Mouse (Mus musculus) cerebellum, adult 2 months (tissue): ENCODE measurements at regions not wholly inside any gene's neighbourhood (a gene's known extent, or its start where the extent isn't known, plus 50 kb on each side); places are given as distances from the start of the nearest gene placed in this dataset.

Source experiments
- DNase-seq, 2 experiments: peaks; one replicate each; pipeline ENCODE4 v3.0.0; 2021
- H3K27ac ChIP-seq: fragments of 200-500 bp; 2 replicates; pipeline ENCODE4 v1.5.1; 2012; ENCODE audit warnings: low read length, control low read depth, inconsistent platforms; ENCODE audit not compliant: insufficient read depth
- H3K27me3 ChIP-seq: fragments of 200-500 bp; 2 replicates; pipeline ENCODE4 v1.6.1; 2012; ENCODE audit warnings: inconsistent platforms, mild to moderate bottlenecking, low read length, moderate library complexity; ENCODE audit not compliant: control insufficient read depth, insufficient read depth
- H3K4me1 ChIP-seq: fragments of 200-500 bp; 2 replicates; pipeline ENCODE4 v1.6.1; 2011; ENCODE audit warnings: low read length; ENCODE audit not compliant: control insufficient read depth, insufficient read depth
- H3K4me3 ChIP-seq: fragments of 200-500 bp; replicated peaks from 2 replicates; pipeline ENCODE3; 2011; ENCODE audit warnings: mild to moderate bottlenecking, low read depth, low read length, control low read depth; ENCODE audit not compliant: insufficient read depth
- CTCF ChIP-seq: fragments of 200-500 bp; IDR thresholded peaks from 2 replicates; pipeline ENCODE4 v1.5.1; 2011; ENCODE audit warnings: low read depth, mild to moderate bottlenecking, control low read depth, low read length, moderate library complexity, borderline replicate concordance; ENCODE audit not compliant: insufficient read depth
- POLR2A ChIP-seq: fragments of 200-500 bp; IDR thresholded peaks from 2 replicates; pipeline ENCODE4 v1.6.1; 2011; ENCODE audit warnings: low read length, control low read depth, borderline replicate concordance; ENCODE audit not compliant: insufficient read depth
- WGBS: fragments of 180-500 bp; shearing (Covaris S2); methylation state at CpG from one replicate; pipeline ENCODE4 v1.1.7; 2018; 5-methylcytosine and 5-hydroxymethylcytosine counted together

GRCm38 (mm10) chr6:107711181-107712087 is 181.9 kb downstream of the Lrrn1 start:
- WGBS: 52% methylated on average over 22 of the region's 22 CpGs
- no peak overlapping the region for H3K27ac ChIP-seq
- DNase-seq: no peak

DNA sequence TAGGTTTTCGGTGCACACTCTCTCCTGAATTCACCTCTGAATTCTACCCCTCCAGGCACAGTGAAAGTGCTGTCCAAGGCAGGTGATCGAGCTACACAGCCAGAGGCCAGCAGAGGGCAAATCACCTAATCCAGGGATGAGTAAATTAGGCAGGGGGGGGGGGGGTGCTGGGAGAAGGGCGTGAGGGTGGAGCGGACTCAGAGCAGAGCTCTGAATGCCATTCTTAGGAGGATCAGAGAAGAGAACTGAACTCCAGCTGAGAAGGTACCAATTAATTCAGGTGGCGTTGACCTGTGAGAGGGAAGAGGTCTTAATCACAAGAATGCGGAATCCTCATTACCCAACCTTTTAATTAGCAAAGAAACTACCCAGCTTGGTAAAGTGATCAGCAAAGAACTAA is 183.5 kb downstream of the Lrrn1 start:
- Histone ChIP-seq H3K4me1 (no peaks in the 10 kb centered on the region), H3K27me3 (no peaks in the 10 kb centered on the region; the same call in 1 of the 2 replicates), H3K27ac (no peak overlapping the region), H3K4me3 (no peak overlapping the region)
- no peak for DNase-seq
- WGBS: 72% methylated on average over 6 of the region's 6 CpGs
- TF ChIP-seq POLR2A (no peak), CTCF (no peak)

More at GRCm38 (mm10) chr6:107711181-107712087, 181.9 kb downstream of the Lrrn1 start:
- TF ChIP-seq POLR2A: no peak
- no peak for TF ChIP-seq CTCF
- no peaks in the 10 kb centered on the region; the same call in 1 of the 2 replicates for H3K27me3 ChIP-seq
- no peak overlapping the region for H3K4me3 ChIP-seq
- H3K4me1 ChIP-seq: no peaks in the 10 kb centered on the region

DNA sequence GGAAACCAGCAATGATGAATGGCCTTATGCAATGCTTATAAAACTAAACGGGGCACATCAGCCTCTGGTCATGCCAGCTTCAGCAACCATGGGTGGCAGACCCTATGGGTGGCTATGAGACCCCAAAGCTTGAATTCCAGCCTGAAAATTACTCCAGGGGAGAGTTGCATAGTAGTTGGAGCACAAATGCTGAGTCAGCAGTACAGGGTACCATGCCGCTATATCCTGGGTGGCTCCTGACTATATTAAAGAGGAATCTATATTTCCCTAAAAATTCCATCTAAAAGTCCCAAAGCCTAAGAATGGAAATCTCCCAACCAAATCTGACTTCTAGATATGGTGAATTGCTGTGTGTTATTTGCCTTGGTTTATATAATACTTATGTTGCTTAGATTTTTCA is 187.6 kb downstream of the Lrrn1 start:
- no peak overlapping the region for H3K27ac ChIP-seq
- WGBS: 92% methylated on average over 2 of the region's 2 CpGs
- TF ChIP-seq POLR2A (no peak), CTCF (no peak)
- H3K4me1 ChIP-seq: no peaks in the 10 kb centered on the region
- DNase-seq: no peak
- H3K4me3 ChIP-seq: no peak overlapping the region
- no peaks in the 10 kb centered on the region for H3K27me3 ChIP-seq

GRCm38 (mm10) chr6:107730294-107730693 is 200.7 kb downstream of the Lrrn1 start:
- no peak for DNase-seq
- WGBS: 94% methylated on average over 4 of the region's 4 CpGs
- Histone ChIP-seq H3K27ac (no peak overlapping the region), H3K4me1 (no peaks in the 10 kb centered on the region), H3K27me3 (no peaks in the 10 kb centered on the region), H3K4me3 (no peak overlapping the region)
- TF ChIP-seq POLR2A: no peak
- TF ChIP-seq CTCF: no peak

DNA sequence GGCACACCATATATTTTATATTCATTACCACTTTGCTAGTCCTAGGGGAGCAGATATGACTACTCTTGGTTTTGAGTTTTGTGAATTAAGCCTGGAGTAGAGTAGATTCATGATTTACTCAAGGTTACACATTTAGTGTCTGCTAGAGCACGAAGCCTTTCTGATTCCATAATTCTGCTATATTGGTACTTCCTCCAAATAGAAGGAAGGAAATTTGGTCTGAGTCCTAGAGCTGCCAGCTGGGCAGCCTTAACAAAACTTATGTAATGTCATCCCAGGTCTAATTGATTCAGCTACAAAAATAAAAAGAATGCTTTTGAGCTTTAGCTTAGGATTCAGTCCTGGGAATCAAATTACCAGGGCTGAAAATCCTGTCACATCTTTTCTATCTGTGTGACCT is 205.2 kb downstream of the Lrrn1 start:
- H3K27ac ChIP-seq: no peak overlapping the region
- no peaks in the 10 kb centered on the region for H3K27me3 ChIP-seq
- no peak overlapping the region for H3K4me3 ChIP-seq
- TF ChIP-seq CTCF (no peak), POLR2A (no peak)
- no peak for DNase-seq
- 25% methylated on average over 1 of the region's 1 CpGs for WGBS
- H3K4me1 ChIP-seq: no peaks in the 10 kb centered on the region

DNA sequence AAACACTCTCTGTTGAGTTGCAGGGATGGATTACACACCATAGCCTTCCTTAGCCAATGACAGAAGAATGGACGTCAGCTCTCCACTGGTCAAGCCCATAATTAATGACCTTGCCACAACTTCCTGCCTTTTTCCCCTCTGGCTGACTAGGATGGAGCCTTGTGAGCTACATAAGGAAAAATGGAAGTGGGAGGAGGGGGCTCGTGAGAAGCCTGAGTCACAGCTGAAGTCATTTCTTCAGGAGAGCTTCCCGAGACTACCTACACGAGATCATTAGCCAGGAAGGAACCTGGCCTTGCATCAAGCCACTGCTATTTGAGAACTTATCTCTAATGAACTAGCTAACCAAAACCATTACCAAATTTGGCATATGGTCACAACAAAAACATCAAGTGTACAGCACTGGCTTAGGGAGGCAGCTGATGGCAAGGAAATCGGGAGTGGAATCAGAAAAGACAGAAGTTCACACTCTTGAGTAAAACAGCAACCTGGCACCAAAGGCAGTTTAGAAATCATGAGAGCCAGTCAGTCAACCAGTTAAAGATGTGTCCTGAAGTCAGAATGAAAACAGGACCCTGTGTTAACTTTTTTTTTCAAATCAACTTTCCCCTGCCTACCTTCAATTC is 219.7 kb downstream of the Lrrn1 start:
- H3K27me3 ChIP-seq: no peaks in the 10 kb centered on the region

DNA sequence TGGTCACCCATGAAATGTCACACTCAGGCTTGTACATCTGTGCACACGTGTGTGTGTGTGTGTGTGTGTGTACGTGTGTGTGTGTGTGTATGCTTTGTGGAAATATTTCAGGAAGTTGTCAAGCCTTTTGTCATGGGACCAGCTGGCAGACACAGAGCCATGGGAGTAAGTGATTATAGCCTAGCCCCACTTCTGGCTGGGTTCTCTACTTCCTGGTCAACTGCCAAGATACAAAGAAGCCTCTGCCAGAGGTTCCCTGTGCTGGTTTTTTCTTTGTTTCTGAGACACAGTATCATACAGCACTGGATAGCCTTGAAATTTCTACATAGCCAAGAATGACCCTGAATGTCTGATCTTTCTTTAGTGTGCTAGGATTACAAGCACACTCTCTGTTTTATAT is 220.2 kb downstream of the Lrrn1 start:
- no peak for DNase-seq
- TF ChIP-seq CTCF (no peak), POLR2A (no peak)
- no peak overlapping the region for H3K4me3 ChIP-seq
- WGBS: 5% methylated on average over 2 of the region's 2 CpGs
- no peak overlapping the region for H3K27ac ChIP-seq
- H3K4me1 ChIP-seq: no peaks in the 10 kb centered on the region
- no peaks in the 10 kb centered on the region for H3K27me3 ChIP-seq

More for the DNA sequence above, 219.7 kb downstream of the Lrrn1 start:
- TF ChIP-seq POLR2A (no peak), CTCF (no peak)
- no peak for DNase-seq
- Histone ChIP-seq H3K27ac (no peak overlapping the region), H3K4me3 (no peak overlapping the region), H3K4me1 (no peaks in the 10 kb centered on the region)
- WGBS: 47% methylated on average over 5 of the region's 5 CpGs

- no peak overlapping the region for H3K27ac ChIP-seq
- H3K4me1 ChIP-seq: no peaks in the 10 kb centered on the region
- H3K27me3 ChIP-seq: no peaks in the 10 kb centered on the region
- DNase-seq: no peak
- 26% methylated on average over 1 of the region's 1 CpGs for WGBS
- no peak overlapping the region for H3K4me3 ChIP-seq
- no peak for TF ChIP-seq CTCF
- no peak for TF ChIP-seq POLR2A
These were observed 222.6 kb downstream of the Lrrn1 start for GRCm38 (mm10) chr6:107752156-107752555.
